Mouse (Mus musculus): Measurements from ENCODE around the gene Ezr. TPM values are rescaled to one million over a fixed set of nuclear protein-coding genes. Genes with fewer than 3 reads are reported as not detected.
A peak's percentile ranks its signal among the peaks of the same experiment; 100 is the strongest.

Gene Ezr
- 45.4 and 46.9 TPM in 2 replicates for polyA plus RNA-seq (2014; fragmentation: Nextera tagmentation; extraction: Ambion mirVana)

DNA sequence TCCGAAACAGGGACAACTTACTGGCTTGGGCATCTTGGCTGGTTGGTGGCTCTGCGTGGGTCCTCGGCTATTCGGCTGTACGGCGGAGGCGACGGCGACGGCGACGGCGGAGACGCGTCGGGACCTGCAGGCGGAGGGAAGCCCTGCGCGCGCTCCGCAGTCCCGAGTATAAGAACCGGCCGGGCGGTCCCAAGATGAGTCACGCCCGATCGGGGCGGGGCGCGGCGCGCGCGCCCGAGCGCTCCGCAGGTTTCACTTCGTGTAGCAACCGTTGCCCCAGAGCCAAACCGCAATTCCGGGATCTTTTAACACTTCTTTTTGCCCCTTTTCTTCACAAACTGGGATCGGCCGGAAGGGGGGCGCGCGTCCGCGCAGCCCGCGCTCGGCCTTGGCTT is at the start of gene Ezr:
Gene Ezr (minus strand): TSS at position 174 of the 395 bp plus-strand sequence.
- peak; percentile 89 for DNase-seq (ENCODE audit: low spot score)
- Histone ChIP-seq H3K9ac (replicated peaks; ENCODE audit: low read length) (peak within 1 kb of the TSS; percentile 82), H3K9me3 (replicated peaks; ENCODE audit: control insufficient read depth, low read length) (no peaks in the 10 kb centered on the region), H3K27ac (replicated peaks; ENCODE audit: low read depth, low read length) (no peak within 1 kb of the TSS), H3K27me3 (ENCODE audit: control insufficient read depth, insufficient read depth, low read length) (peaks cover 8% of the 10 kb centered on the region), H3K4me3 (ENCODE audit: low read depth, low read length) (peak within 1 kb of the TSS; percentile 82), H3K4me2 (ENCODE audit: low read depth, low read length) (peak within 1 kb of the TSS; percentile 94), H3K36me3 (replicated peaks; ENCODE audit: control insufficient read depth, insufficient read depth, low read depth, low read length) (no peaks in the 10 kb centered on the region), H3K4me1 (ENCODE audit: control insufficient read depth, insufficient read depth, low read length) (no peaks in the 10 kb centered on the region)
- peak; percentile 56 for ATAC-seq (replicated peaks; ENCODE audit: insufficient number of reproducible peaks, low FRiP score, low TSS enrichment, low read depth)
- WGBS, result under 1% methylated on average over 52 of the region's 52 CpGs

DNA sequence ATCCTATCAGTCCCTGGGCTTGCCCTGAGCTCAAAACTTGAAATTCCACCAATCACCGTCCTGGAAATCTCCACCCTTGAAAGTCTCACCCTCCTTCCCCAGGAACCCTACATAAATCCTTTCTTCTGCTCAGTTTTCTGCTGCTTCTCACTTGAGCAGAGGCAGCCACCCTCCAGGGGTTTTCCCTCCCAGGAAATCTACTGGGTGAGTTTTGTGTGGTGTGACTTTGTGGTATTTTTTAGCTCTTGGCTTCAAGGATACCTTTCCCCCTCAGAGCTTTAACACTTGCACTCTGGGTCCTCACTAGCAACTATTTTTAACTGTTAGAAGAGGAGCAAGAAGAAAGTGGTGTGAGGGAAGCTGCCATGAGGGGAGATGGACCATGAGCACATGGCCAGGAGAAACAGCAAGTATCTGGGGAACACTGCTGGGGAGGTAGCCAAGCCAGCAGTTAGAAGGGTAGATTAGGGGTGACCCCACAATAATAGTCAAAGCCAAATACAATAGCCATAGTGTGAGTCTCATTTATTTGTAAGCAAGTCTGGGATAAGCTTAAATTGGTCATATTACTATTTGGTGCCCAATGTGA is 47.5 kb upstream of the Ezr start:
- WGBS, result 78% methylated on average over 1 of the region's 1 CpGs
- Histone ChIP-seq H3K9me3 (replicated peaks; ENCODE audit: control insufficient read depth, low read length) (no peaks in the 10 kb centered on the region), H3K36me3 (replicated peaks; ENCODE audit: control insufficient read depth, insufficient read depth, low read depth, low read length) (no peaks in the 10 kb centered on the region), H3K4me3 (ENCODE audit: low read depth, low read length) (no peak overlapping the region), H3K27me3 (ENCODE audit: control insufficient read depth, insufficient read depth, low read length) (no peaks in the 10 kb centered on the region), H3K4me1 (ENCODE audit: control insufficient read depth, insufficient read depth, low read length) (no peaks in the 10 kb centered on the region), H3K4me2 (ENCODE audit: low read depth, low read length) (no peak overlapping the region), H3K9ac (replicated peaks; ENCODE audit: low read length) (no peak overlapping the region), H3K27ac (replicated peaks; ENCODE audit: low read depth, low read length) (no peak overlapping the region)
- ATAC-seq (replicated peaks; ENCODE audit: insufficient number of reproducible peaks, low FRiP score, low TSS enrichment, low read depth), result no peak
- DNase-seq (ENCODE audit: low spot score), result no peak

DNA sequence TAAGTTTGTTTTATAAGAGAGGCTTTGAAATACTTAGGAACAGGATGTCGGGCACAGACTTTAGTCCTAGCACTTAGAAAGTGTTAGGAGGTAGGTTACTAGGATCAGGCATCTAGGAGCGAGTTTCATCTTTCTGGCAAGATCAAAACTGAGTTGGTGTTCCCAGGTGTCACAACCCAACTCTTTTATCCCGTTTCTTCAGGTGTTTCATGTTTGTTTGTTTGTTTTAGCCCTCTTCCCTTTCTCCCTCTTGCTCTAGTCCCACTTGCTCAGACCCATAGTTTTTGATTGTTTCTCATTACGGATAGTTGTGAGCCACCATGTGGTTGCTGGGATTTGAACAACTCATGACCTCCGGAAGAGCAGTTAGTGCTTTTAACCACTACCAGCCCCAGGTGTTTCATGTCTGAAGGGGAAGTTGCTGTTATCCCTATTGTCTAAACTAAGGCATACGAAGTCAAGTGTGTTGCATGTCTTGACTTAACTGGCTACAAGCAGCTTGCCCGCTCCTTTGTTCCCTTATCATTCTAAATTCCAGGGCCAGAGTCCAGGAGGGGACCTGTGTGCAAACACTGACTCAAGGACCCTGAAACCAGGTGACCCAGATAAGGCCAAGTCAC is 46.1 kb upstream of the Ezr start:
- Histone ChIP-seq H3K9me3 (replicated peaks; ENCODE audit: control insufficient read depth, low read length) (no peaks in the 10 kb centered on the region), H3K4me2 (ENCODE audit: low read depth, low read length) (peak overlapping the region; percentile 67), H3K4me1 (ENCODE audit: control insufficient read depth, insufficient read depth, low read length) (no peaks in the 10 kb centered on the region), H3K36me3 (replicated peaks; ENCODE audit: control insufficient read depth, insufficient read depth, low read depth, low read length) (no peaks in the 10 kb centered on the region), H3K27me3 (ENCODE audit: control insufficient read depth, insufficient read depth, low read length) (no peaks in the 10 kb centered on the region), H3K9ac (replicated peaks; ENCODE audit: low read length) (peak overlapping the region; percentile 53), H3K4me3 (ENCODE audit: low read depth, low read length) (peak overlapping the region; percentile 58), H3K27ac (replicated peaks; ENCODE audit: low read depth, low read length) (peak overlapping the region; percentile 89)
- 78% methylated on average over 7 of the region's 7 CpGs for WGBS
- DNase-seq (ENCODE audit: low spot score) (no peak), ATAC-seq (replicated peaks; ENCODE audit: insufficient number of reproducible peaks, low FRiP score, low TSS enrichment, low read depth) (no peak)

DNA sequence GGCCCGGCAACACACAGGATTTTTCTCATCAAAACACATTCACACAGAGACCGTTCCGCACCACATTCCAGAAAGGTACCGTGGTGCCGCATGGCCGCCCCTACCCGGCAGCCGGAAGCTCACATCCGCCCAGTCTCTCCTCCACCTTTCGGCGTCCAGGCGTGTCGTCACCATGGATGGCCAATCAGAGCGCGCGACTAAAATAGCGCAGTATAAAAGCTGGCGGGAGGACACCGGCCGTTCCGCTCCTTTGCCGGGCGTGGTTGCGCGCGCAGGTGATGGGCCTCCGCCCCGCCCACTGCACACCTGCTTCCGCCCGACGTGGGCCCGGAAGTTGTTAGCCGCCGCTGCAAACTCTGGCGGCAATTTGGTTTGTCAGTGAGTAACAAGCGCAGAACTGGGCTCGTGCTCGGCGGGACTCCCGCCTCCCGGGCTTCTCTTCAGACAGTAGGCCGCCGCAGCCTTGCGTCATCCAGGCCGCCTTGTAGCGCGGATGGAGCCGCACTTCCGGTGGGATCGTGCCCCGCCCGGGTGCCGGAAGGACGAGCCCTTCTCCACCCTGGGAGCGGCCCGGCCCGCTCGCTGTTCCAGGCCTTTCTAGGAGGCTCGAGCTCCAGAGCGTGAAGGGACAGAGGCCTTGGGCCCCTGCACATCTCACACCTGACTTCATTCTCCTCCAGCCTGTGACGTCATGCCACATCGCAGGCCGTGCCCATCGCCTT is 45.3 kb upstream of the Ezr start:
- Histone ChIP-seq H3K4me3 (ENCODE audit: low read depth, low read length) (peak overlapping the region; percentile 58), H3K9me3 (replicated peaks; ENCODE audit: control insufficient read depth, low read length) (no peaks in the 10 kb centered on the region), H3K4me1 (ENCODE audit: control insufficient read depth, insufficient read depth, low read length) (no peaks in the 10 kb centered on the region), H3K36me3 (replicated peaks; ENCODE audit: control insufficient read depth, insufficient read depth, low read depth, low read length) (no peaks in the 10 kb centered on the region), H3K27ac (replicated peaks; ENCODE audit: low read depth, low read length) (peak overlapping the region; percentile 89), H3K9ac (replicated peaks; ENCODE audit: low read length) (peak overlapping the region; percentile 53), H3K27me3 (ENCODE audit: control insufficient read depth, insufficient read depth, low read length) (no peaks in the 10 kb centered on the region), H3K4me2 (ENCODE audit: low read depth, low read length) (peak overlapping the region; percentile 67)
- ATAC-seq (replicated peaks; ENCODE audit: insufficient number of reproducible peaks, low FRiP score, low TSS enrichment, low read depth), result peak; percentile 96
- peak; percentile 98 for DNase-seq (ENCODE audit: low spot score)
- WGBS, result 1% methylated on average over 64 of the region's 64 CpGs

DNA sequence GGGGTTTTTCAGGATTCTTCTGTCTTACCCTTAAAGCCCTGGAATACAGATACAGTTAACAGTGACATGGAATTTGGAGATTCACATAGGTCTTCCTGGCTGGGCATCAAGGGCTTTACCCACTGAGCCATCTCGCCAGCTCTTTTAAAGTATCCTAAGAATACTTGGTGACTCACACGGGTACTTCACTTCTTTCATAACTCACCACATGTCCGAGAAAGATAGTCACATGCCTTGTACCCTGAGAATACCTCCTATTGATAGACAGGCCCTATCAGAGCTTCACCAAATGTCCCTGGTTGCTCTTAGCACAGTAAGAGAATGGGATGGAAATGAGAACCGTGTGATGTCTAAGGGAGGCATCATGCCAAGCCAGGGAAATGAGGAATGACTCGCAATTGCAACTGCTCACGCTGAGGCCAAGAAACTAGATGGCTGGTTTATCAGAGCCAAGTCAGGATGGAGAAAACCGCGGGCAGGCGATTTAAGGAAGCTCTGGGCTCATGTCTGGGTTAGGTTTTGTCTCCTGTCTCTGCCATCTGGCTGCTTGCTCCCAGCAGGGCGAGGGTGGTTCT is 44.7 kb upstream of the Ezr start:
- Histone ChIP-seq H3K27me3 (ENCODE audit: control insufficient read depth, insufficient read depth, low read length) (no peaks in the 10 kb centered on the region), H3K4me3 (ENCODE audit: low read depth, low read length) (peak overlapping the region; percentile 58), H3K4me1 (ENCODE audit: control insufficient read depth, insufficient read depth, low read length) (no peaks in the 10 kb centered on the region), H3K4me2 (ENCODE audit: low read depth, low read length) (peak overlapping the region; percentile 67), H3K36me3 (replicated peaks; ENCODE audit: control insufficient read depth, insufficient read depth, low read depth, low read length) (no peaks in the 10 kb centered on the region), H3K9me3 (replicated peaks; ENCODE audit: control insufficient read depth, low read length) (no peaks in the 10 kb centered on the region), H3K27ac (replicated peaks; ENCODE audit: low read depth, low read length) (peak overlapping the region; percentile 89), H3K9ac (replicated peaks; ENCODE audit: low read length) (peak overlapping the region; percentile 53)
- WGBS, result 46% methylated on average over 10 of the region's 10 CpGs
- DNase-seq (ENCODE audit: low spot score) (no peak), ATAC-seq (replicated peaks; ENCODE audit: insufficient number of reproducible peaks, low FRiP score, low TSS enrichment, low read depth) (no peak)

DNA sequence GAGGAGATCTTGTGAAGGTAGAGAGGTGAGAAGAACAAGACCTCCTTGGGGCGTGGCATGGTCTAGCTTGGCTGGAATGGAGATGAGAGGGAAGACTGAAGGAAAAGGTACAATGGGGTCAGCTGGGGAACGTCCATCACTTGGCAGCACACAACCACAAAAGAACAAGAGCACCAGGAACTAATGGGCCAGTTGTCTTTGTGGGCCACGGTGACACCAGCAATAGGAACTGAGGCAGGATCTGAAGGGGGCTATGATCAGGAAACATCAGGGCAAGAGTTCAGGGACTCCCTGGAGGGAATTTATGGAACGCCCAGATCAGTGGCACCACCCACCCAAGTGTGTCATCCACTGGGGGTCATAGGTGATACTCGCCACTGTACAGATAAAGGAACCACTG is 34.2 kb upstream of the Ezr start:
- DNase-seq (ENCODE audit: low spot score) (no peak), ATAC-seq (replicated peaks; ENCODE audit: insufficient number of reproducible peaks, low FRiP score, low TSS enrichment, low read depth) (no peak)
- Histone ChIP-seq H3K27me3 (ENCODE audit: control insufficient read depth, insufficient read depth, low read length) (no peaks in the 10 kb centered on the region), H3K4me1 (ENCODE audit: control insufficient read depth, insufficient read depth, low read length) (no peaks in the 10 kb centered on the region), H3K9ac (replicated peaks; ENCODE audit: low read length) (no peak overlapping the region), H3K9me3 (replicated peaks; ENCODE audit: control insufficient read depth, low read length) (no peaks in the 10 kb centered on the region), H3K4me2 (ENCODE audit: low read depth, low read length) (no peak overlapping the region), H3K4me3 (ENCODE audit: low read depth, low read length) (no peak overlapping the region), H3K36me3 (replicated peaks; ENCODE audit: control insufficient read depth, insufficient read depth, low read depth, low read length) (no peaks in the 10 kb centered on the region), H3K27ac (replicated peaks; ENCODE audit: low read depth, low read length) (no peak overlapping the region)
- WGBS, result 77% methylated on average over 5 of the region's 5 CpGs

DNA sequence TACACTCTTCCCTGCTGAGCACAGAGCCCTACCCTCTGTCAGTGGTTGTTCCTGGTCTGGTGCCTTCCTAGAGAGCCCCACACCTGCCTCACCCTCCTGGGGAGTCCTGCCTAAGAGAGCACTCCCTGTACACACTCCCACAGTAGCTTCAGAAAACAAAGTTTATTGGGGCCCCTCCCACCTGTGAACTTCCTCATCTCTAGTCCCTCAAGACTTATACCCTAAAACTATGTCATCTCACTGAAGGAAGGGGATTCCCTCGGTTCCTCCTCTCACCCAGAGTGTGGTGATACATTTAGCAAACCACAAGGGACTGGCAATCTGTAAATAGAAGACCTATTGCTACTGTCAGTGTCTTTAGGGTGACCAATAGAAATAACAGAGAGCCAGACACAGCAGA is 33.6 kb upstream of the Ezr start:
- WGBS, result 82% methylated on average over 1 of the region's 1 CpGs
- Histone ChIP-seq H3K4me3 (ENCODE audit: low read depth, low read length) (no peak overlapping the region), H3K4me1 (ENCODE audit: control insufficient read depth, insufficient read depth, low read length) (no peaks in the 10 kb centered on the region), H3K9me3 (replicated peaks; ENCODE audit: control insufficient read depth, low read length) (no peaks in the 10 kb centered on the region), H3K27ac (replicated peaks; ENCODE audit: low read depth, low read length) (no peak overlapping the region), H3K27me3 (ENCODE audit: control insufficient read depth, insufficient read depth, low read length) (no peaks in the 10 kb centered on the region), H3K4me2 (ENCODE audit: low read depth, low read length) (no peak overlapping the region), H3K9ac (replicated peaks; ENCODE audit: low read length) (no peak overlapping the region), H3K36me3 (replicated peaks; ENCODE audit: control insufficient read depth, insufficient read depth, low read depth, low read length) (no peaks in the 10 kb centered on the region)
- DNase-seq (ENCODE audit: low spot score) (no peak), ATAC-seq (replicated peaks; ENCODE audit: insufficient number of reproducible peaks, low FRiP score, low TSS enrichment, low read depth) (no peak)

DNA sequence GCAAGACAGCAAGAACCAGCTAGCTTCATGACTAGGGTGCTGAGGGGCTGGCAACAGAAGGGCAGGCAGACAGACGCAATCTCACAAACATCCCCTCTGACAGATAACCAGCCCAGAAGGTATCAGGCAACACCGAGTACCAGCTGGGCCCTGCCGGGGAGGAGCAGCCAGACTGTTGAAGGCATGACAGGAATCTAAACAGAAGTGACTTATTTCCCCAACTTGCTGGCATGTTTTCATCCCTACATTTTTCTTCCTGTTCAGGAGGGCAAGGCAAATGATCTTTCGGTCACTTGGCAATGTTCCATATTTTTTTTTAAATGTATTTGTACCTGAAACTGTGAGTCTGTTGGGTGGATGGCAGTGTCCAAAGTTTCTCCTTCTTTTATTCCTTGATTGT is 32.1 kb upstream of the Ezr start:
- no peak overlapping the region for H3K4me3 ChIP-seq (ENCODE audit: low read depth, low read length)
- H3K9ac ChIP-seq (replicated peaks; ENCODE audit: low read length), result no peak overlapping the region
- 51% methylated on average over 4 of the region's 4 CpGs for WGBS
- H3K27ac ChIP-seq (replicated peaks; ENCODE audit: low read depth, low read length), result no peak overlapping the region
- DNase-seq (ENCODE audit: low spot score) (no peak), ATAC-seq (replicated peaks; ENCODE audit: insufficient number of reproducible peaks, low FRiP score, low TSS enrichment, low read depth) (no peak)
- H3K9me3 ChIP-seq (replicated peaks; ENCODE audit: control insufficient read depth, low read length), result no peaks in the 10 kb centered on the region
- H3K36me3 ChIP-seq (replicated peaks; ENCODE audit: control insufficient read depth, insufficient read depth, low read depth, low read length), result no peaks in the 10 kb centered on the region
- no peaks in the 10 kb centered on the region for H3K4me1 ChIP-seq (ENCODE audit: control insufficient read depth, insufficient read depth, low read length)
- no peak overlapping the region for H3K4me2 ChIP-seq (ENCODE audit: low read depth, low read length)
- H3K27me3 ChIP-seq (ENCODE audit: control insufficient read depth, insufficient read depth, low read length), result no peaks in the 10 kb centered on the region

Measured in embryonic facial prominence, embryonic 11.5 days (tissue).